Mouse (Mus musculus) embryonic fibroblast, embryonic 13.5 days (primary cell): ENCODE data around the gene Kif13a.

Experiments
- CTCF ChIP-seq: IDR thresholded peaks from 2 replicates; pipeline ENCODE4 v1.5.1; 2011; ENCODE audit warnings: mild to moderate bottlenecking, control low read depth, low read length, moderate library complexity, borderline replicate concordance; ENCODE audit not compliant: insufficient read depth
- POLR2A ChIP-seq: IDR thresholded peaks from 2 replicates; pipeline ENCODE4 v1.6.1; 2011; ENCODE audit warnings: low read depth, mild to moderate bottlenecking, control low read depth, low read length, moderate library complexity

- TF ChIP-seq POLR2A (no peak), CTCF (no peak)
These were observed 94.9 kb downstream of the Kif13a start for GRCm38 (mm10) chr13:46834805-46835204.
